Mouse (Mus musculus) kidney, postnatal 0 days (tissue): ENCODE data around the gene Ppm1n. TPM values are rescaled to one million over a fixed set of nuclear protein-coding genes. Genes with fewer than 3 reads are reported as not detected.

ENCODE experiments used
- ATAC-seq: fragments of 200-750 bp; cut with Nextera tagmentation; replicated peaks from 2 replicates; pipeline ENCODE4 v1.8.0; 2017; ENCODE audit warnings: low read depth, moderate number of reproducible peaks, moderate TSS enrichment, moderate library complexity; ENCODE audit not compliant: low FRiP score
- DNase-seq: peaks from one replicate; pipeline ENCODE4 v3.0.0-alpha.2; 2016; ENCODE audit warnings: low spot score
- H3K27ac ChIP-seq: fragments of 300-500 bp; sonication (generic); 2 replicates; pipeline ENCODE4 v1.5.1; 2014; ENCODE audit warnings: mild to moderate bottlenecking
- H3K27me3 ChIP-seq: fragments of 300-500 bp; sonication (generic); 2 replicates; pipeline ENCODE4 v1.6.1; 2014; ENCODE audit warnings: low read length, mixed read lengths; ENCODE audit not compliant: insufficient read depth
- H3K36me3 ChIP-seq: fragments of 300-500 bp; sonication (generic); 2 replicates; pipeline ENCODE4 v1.6.1; 2014; ENCODE audit warnings: low read length, mixed read lengths; ENCODE audit not compliant: insufficient read depth
- H3K4me1 ChIP-seq: fragments of 300-500 bp; sonication (generic); replicated peaks from 2 replicates; pipeline ENCODE4 v1.6.1; 2014; ENCODE audit warnings: antibody characterized with exemption, low read length, mixed read lengths; ENCODE audit not compliant: insufficient read depth
- H3K4me2 ChIP-seq: fragments of 300-500 bp; sonication (generic); 2 replicates; pipeline ENCODE4 v1.6.1; 2014; ENCODE audit warnings: mild to moderate bottlenecking, low read length, moderate library complexity, mixed read lengths
- H3K4me3 ChIP-seq: fragments of 300-500 bp; sonication (generic); replicated peaks from 2 replicates; pipeline ENCODE4 v1.5.1; 2014; ENCODE audit warnings: low read depth, low read length
- H3K9ac ChIP-seq: fragments of 300-500 bp; sonication (generic); 2 replicates; pipeline ENCODE4 v1.6.1; 2014; ENCODE audit warnings: low read depth, low read length
- H3K9me3 ChIP-seq: fragments of 300-500 bp; sonication (generic); replicated peaks from 2 replicates; pipeline ENCODE4 v1.6.1; 2016; ENCODE audit warnings: low read length, inconsistent platforms, mixed read lengths
- CTCF ChIP-seq: IDR thresholded peaks from 2 replicates; pipeline ENCODE4 v1.5.1; 2016; ENCODE audit warnings: antibody characterized with exemption, low read depth, mild to moderate bottlenecking, moderate library complexity
- WGBS: fragments of 180-500 bp; shearing (Covaris S2); extraction: QIAGEN DNeasy Blood & Tissue Kit; methylation state at CpG from one replicate; pipeline ENCODE4 v1.1.7; 2014; 5-methylcytosine and 5-hydroxymethylcytosine counted together
- polyA plus RNA-seq: library from polyadenylated mRNA; unstranded; fragments of >200 nt; fragmentation: Nextera tagmentation; extraction: Ambion mirVana; gene quantifications from 2 replicates; pipeline ENCODE4 v1.2.1, GENCODE M21; 2015

Ppm1n gene
- polyA plus RNA-seq, 1 experiment from 2014 or later, result 0.18 TPM

DNA sequence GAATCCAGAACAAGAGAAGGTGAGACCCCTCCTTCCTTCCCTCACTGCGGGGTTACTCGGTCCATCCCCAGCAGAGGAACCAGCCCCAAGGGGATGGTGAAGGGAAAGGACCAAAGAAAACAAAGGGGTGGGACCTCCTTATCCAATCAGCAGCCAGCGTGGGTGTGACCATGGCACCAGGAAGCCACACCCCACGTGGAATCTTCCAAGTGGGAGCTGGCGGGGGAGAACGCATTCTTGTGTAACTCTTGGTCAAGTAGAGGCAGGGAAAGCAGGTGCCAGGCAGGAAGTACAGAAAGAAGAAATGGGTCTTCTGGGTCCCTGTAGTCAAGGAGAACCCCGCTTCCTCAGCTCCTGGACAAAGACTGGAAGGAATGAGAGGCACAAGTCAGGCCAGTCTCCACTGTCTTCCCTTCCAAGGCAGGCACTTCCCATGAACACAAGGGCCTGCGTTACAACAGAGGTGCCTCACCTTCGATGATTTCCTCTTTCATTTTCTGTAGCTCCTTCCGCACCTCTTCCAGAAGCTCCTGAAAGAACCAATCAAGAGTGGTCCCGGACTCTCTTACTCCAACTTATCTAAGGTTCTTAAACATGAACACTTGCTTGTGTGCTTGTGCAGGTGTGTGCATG lies 22.4 kb downstream of the Ppm1n start:
- DNase-seq, result peak; percentile 90
- Histone ChIP-seq H3K4me1 (no peaks in the 10 kb centered on the region), H3K27ac (no peak overlapping the region), H3K9ac (no peak overlapping the region), H3K36me3 (peaks cover 61% of the 10 kb centered on the region), H3K27me3 (no peaks in the 10 kb centered on the region), H3K9me3 (no peaks in the 10 kb centered on the region), H3K4me2 (no peak overlapping the region), H3K4me3 (no peak overlapping the region)
- no peak for TF ChIP-seq CTCF
- WGBS, result 41% methylated on average over 11 of the region's 11 CpGs
- peak; percentile 86 for ATAC-seq

DNA sequence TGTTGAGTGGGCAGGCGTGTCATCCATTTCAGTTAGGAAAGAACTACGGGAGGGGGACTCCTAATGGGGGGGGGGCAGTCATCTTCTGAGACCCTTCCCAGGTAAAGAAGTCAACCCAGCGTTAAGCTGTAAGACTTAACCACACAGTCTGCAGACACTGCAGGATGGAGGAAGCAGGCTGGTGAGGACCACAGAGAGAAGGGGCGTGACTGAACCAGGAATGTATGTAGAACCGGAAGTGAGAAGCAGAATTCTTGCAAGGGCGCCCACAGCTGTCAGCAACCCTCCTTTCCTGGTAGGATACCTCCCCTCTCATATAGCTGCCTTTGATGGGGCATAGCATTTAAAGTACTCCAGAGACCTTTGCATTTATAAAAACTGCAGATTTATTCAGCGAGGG lies 23.3 kb downstream of the Ppm1n start:
- TF ChIP-seq CTCF, result no peak
- H3K27me3 ChIP-seq, result no peaks in the 10 kb centered on the region
- H3K9ac ChIP-seq, result no peak overlapping the region
- H3K4me2 ChIP-seq, result no peak overlapping the region
- H3K36me3 ChIP-seq, result peaks cover 52% of the 10 kb centered on the region
- no peak overlapping the region for H3K4me3 ChIP-seq
- H3K27ac ChIP-seq, result no peak overlapping the region
- H3K4me1 ChIP-seq, result no peaks in the 10 kb centered on the region
- no peak for DNase-seq
- no peak for ATAC-seq
- H3K9me3 ChIP-seq, result no peaks in the 10 kb centered on the region
- WGBS, result 80% methylated on average over 7 of the region's 7 CpGs

GRCm38 (mm10) chr7:19255395-19255794 lies 24.5 kb downstream of the Ppm1n start:
- 91% methylated on average over 17 of the region's 17 CpGs for WGBS
- Histone ChIP-seq H3K4me2 (no peak overlapping the region), H3K9me3 (no peaks in the 10 kb centered on the region), H3K27me3 (no peaks in the 10 kb centered on the region), H3K4me1 (no peaks in the 10 kb centered on the region), H3K9ac (no peak overlapping the region), H3K4me3 (no peak overlapping the region), H3K36me3 (peaks cover 42% of the 10 kb centered on the region), H3K27ac (no peak overlapping the region)
- no peak for TF ChIP-seq CTCF
- ATAC-seq (no peak), DNase-seq (no peak)

DNA sequence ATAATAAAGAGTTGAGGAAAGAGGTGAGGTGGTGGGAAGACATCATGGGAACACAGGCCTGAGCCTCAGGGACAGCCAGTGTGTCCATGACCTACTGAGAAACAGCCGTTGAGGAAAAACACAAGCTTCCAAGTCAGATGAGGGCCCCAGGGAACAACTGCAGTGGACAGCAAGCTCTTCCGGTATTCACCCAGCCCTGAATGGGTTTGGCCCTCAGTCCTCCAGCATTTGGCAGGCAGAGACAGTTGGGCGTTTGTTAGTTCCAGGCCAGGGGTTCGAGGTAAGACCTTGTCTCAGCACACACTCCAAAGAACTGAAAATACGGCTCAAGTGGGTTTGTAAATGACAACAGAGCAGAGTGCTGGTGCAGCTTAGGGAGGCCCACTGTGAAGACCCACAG lies 26.4 kb downstream of the Ppm1n start:
- no peak for TF ChIP-seq CTCF
- WGBS, result 57% methylated on average over 5 of the region's 5 CpGs
- H3K9ac ChIP-seq, result no peak overlapping the region

DNA sequence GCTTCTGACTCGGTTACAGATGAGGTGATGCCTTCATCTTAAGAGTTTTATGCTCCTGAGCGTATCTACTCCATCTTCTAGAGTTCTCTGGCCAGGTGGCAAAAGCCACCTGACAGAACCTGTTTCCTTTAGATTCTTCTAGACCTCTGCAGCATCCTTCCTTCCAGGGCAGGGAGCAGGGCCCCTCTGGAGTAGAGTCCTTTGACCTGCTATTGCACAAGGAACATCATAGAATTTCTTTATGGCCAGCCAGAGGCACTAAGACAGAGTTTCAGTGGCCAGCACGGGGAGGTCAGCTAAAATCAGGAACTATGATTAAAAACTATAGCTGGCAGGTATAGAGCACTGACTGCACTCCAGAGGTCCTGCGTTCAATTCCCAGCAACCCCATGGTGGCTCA lies 27.8 kb downstream of the Ppm1n start:
- H3K27ac ChIP-seq, result no peak overlapping the region
- DNase-seq (no peak), ATAC-seq (no peak)
- no peak overlapping the region for H3K4me2 ChIP-seq
- 78% methylated on average over 4 of the region's 4 CpGs for WGBS
- H3K36me3 ChIP-seq, result peaks cover 18% of the 10 kb centered on the region
- H3K9ac ChIP-seq, result no peak overlapping the region
- no peak overlapping the region for H3K4me3 ChIP-seq
- H3K9me3 ChIP-seq, result no peaks in the 10 kb centered on the region
- TF ChIP-seq CTCF, result no peak
- no peaks in the 10 kb centered on the region for H3K4me1 ChIP-seq
- no peaks in the 10 kb centered on the region for H3K27me3 ChIP-seq

More for the DNA sequence above, 26.4 kb downstream of the Ppm1n start:
- no peak overlapping the region for H3K27ac ChIP-seq
- no peak overlapping the region for H3K4me3 ChIP-seq
- ATAC-seq, result no peak
- no peak overlapping the region for H3K4me2 ChIP-seq
- peaks cover 26% of the 10 kb centered on the region for H3K36me3 ChIP-seq
- H3K27me3 ChIP-seq, result no peaks in the 10 kb centered on the region
- no peaks in the 10 kb centered on the region for H3K9me3 ChIP-seq
- no peaks in the 10 kb centered on the region for H3K4me1 ChIP-seq
- DNase-seq, result no peak

DNA sequence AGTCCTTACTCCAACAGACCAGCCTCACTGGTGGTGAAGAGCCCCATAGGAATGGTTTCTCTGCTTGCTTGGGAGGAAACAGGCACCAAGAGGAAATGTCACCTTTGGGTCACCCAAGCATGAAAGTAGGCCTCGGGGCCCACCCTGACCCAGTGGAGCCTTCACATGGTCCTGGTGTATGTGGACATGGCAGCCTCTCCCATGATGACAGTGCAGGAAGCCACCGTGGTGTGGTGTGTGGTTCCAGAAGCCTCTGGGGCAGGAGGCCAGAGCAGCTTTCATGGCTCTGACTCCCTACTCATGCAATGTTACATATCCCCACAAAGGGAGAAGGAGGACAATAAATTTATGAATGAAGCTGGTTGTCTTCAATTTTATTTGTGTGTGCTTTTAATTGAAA lies 32.4 kb downstream of the Ppm1n start:
- Histone ChIP-seq H3K27ac (no peak overlapping the region), H3K4me1 (no peaks in the 10 kb centered on the region), H3K9me3 (no peaks in the 10 kb centered on the region), H3K4me2 (no peak overlapping the region), H3K4me3 (no peak overlapping the region), H3K9ac (no peak overlapping the region), H3K36me3 (0 out of 2 replicates have a peak, but pooled peaks cover 16% of the 10 kb centered on the region), H3K27me3 (no peaks in the 10 kb centered on the region)
- DNase-seq, result no peak
- ATAC-seq, result no peak
- no peak for TF ChIP-seq CTCF
- 70% methylated on average over 2 of the region's 2 CpGs for WGBS

GRCm38 (mm10) chr7:19246855-19247254 lies 33.0 kb downstream of the Ppm1n start:
- Histone ChIP-seq H3K4me1 (no peaks in the 10 kb centered on the region), H3K4me2 (no peak overlapping the region), H3K4me3 (no peak overlapping the region), H3K9ac (no peak overlapping the region), H3K36me3 (0 out of 2 replicates have a peak, but pooled peaks cover 16% of the 10 kb centered on the region), H3K27me3 (no peaks in the 10 kb centered on the region), H3K27ac (no peak overlapping the region), H3K9me3 (no peaks in the 10 kb centered on the region)
- DNase-seq (no peak), ATAC-seq (no peak)
- WGBS, result 100% methylated on average over 1 of the region's 1 CpGs
- no peak for TF ChIP-seq CTCF
